Mouse (Mus musculus) intestine, embryonic 16.5 days (tissue): ENCODE measurements around the gene Limch1. TPM values are rescaled to one million over a fixed set of nuclear protein-coding genes. Genes with fewer than 3 reads are reported as not detected.

Experiments used
- ATAC-seq: fragments of 200-750 bp; cut with Nextera tagmentation; 2 replicates; pipeline ENCODE4 v1.8.0; 2017; ENCODE audit warnings: moderate TSS enrichment, moderate library complexity
- H3K27ac ChIP-seq: fragments of 300-500 bp; sonication (generic); 2 replicates; pipeline ENCODE4 v1.5.1; 2014; ENCODE audit warnings: mild to moderate bottlenecking, low read length
- H3K27me3 ChIP-seq: fragments of 300-500 bp; sonication (generic); replicated peaks from 2 replicates; pipeline ENCODE4 v1.6.1; 2014; ENCODE audit warnings: low read length, control low read depth, mixed read lengths; ENCODE audit not compliant: control insufficient read depth, insufficient read depth
- H3K36me3 ChIP-seq: fragments of 300-500 bp; sonication (generic); 2 replicates; pipeline ENCODE4 v1.6.1; 2014; ENCODE audit warnings: low read length, control low read depth; ENCODE audit not compliant: control insufficient read depth, insufficient read depth
- H3K4me1 ChIP-seq: fragments of 300-500 bp; sonication (generic); 2 replicates; pipeline ENCODE4 v1.6.1; 2014; ENCODE audit warnings: low read length, control low read depth, mixed read lengths; ENCODE audit not compliant: control insufficient read depth, insufficient read depth
- H3K4me2 ChIP-seq: fragments of 300-500 bp; sonication (generic); 2 replicates; pipeline ENCODE4 v1.6.1; 2014; ENCODE audit warnings: low read depth, low read length, control low read depth
- H3K4me3 ChIP-seq: fragments of 300-500 bp; sonication (generic); 2 replicates; pipeline ENCODE4 v1.5.1; 2014; ENCODE audit warnings: mild to moderate bottlenecking, low read length
- H3K9ac ChIP-seq: fragments of 300-500 bp; sonication (generic); 2 replicates; pipeline ENCODE4 v1.6.1; 2014; ENCODE audit warnings: low read depth, low read length
- H3K9me3 ChIP-seq: fragments of 300-500 bp; sonication (generic); 2 replicates; pipeline ENCODE4 v1.6.1; 2016; ENCODE audit warnings: low read length, control low read depth; ENCODE audit not compliant: control insufficient read depth
- WGBS: fragments of 180-500 bp; shearing (Covaris S2); extraction: QIAGEN DNeasy Blood & Tissue Kit; methylation state at CpG from one replicate; pipeline ENCODE4 v1.1.7; 2014; 5-methylcytosine and 5-hydroxymethylcytosine counted together
- polyA plus RNA-seq: library from polyadenylated mRNA; unstranded; fragments of >200 nt; fragmentation: Nextera tagmentation; extraction: Ambion mirVana; gene quantifications from 2 replicates; pipeline ENCODE4 v1.2.1, GENCODE M21; 2015

Gene Limch1
- polyA plus RNA-seq, 1 experiment from 2014 or later: 8.5 TPM

DNA sequence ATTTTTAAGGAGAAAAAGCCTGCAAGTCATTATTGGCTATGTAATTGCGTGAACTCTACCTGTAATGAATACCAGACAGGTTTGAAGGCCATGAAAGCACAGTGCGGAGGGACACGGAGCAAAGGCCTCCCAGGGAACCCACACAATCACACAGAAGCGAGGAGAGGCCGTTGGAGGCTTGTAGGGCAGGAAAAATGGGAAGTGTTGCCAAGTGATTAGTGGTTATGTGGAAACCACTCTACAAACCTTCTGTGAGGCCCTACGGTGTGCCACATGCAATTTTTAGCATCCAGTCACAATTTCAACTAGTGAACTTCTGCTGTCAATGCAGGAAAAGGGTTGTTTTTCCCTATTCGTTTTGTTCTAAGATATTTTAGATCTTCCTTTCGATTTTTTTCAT, 212.5 kb downstream of the Limch1 start:
- 89% methylated on average over 8 of the region's 8 CpGs for WGBS
- Histone ChIP-seq H3K4me3 (no peak overlapping the region), H3K27me3 (no peaks in the 10 kb centered on the region), H3K4me2 (no peak overlapping the region), H3K36me3 (no peaks in the 10 kb centered on the region), H3K27ac (no peak overlapping the region), H3K4me1 (no peaks in the 10 kb centered on the region), H3K9me3 (no peaks in the 10 kb centered on the region), H3K9ac (no peak overlapping the region)
- no peak for ATAC-seq

DNA sequence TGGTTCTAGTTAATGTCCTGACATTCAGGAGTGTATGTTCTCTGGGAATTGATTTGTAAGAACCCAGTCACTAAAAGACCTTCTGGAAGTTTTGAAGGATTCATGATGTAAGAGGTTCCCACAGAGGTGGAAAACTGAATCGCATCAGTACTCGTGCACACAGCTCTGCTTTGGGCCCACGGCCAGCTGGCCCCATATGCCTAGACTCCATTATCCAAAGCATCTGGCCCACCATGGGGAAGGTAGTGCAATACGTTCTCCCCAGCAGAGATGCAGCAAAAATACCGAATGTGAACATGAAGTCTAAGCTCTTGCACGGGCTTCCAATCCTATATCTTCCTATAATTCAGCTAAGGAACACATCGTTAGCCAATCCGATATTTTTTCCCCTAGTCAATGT, 214.3 kb downstream of the Limch1 start:
- Histone ChIP-seq H3K9me3 (no peaks in the 10 kb centered on the region), H3K36me3 (no peaks in the 10 kb centered on the region), H3K9ac (no peak overlapping the region), H3K4me3 (no peak overlapping the region), H3K4me2 (no peak overlapping the region), H3K4me1 (no peaks in the 10 kb centered on the region), H3K27ac (no peak overlapping the region), H3K27me3 (no peaks in the 10 kb centered on the region)
- 81% methylated on average over 8 of the region's 8 CpGs for WGBS
- ATAC-seq: no peak

- WGBS: 49% methylated on average over 6 of the region's 6 CpGs
- Histone ChIP-seq H3K36me3 (no peaks in the 10 kb centered on the region), H3K9ac (no peak overlapping the region), H3K27me3 (no peaks in the 10 kb centered on the region), H3K4me1 (peaks cover 5% of the 10 kb centered on the region; the same call in 1 of the 2 replicates), H3K4me3 (no peak overlapping the region), H3K9me3 (no peaks in the 10 kb centered on the region), H3K27ac (no peak overlapping the region), H3K4me2 (no peak overlapping the region)
- ATAC-seq: no peak
Measured at GRCm38 (mm10) chr5:66965442-66965841, 219.8 kb downstream of the Limch1 start.

- no peak for ATAC-seq
- no peaks in the 10 kb centered on the region for H3K27me3 ChIP-seq
- WGBS: 52% methylated on average over 2 of the region's 2 CpGs
Measured at GRCm38 (mm10) chr5:66967147-66967546, 221.5 kb downstream of the Limch1 start.

DNA sequence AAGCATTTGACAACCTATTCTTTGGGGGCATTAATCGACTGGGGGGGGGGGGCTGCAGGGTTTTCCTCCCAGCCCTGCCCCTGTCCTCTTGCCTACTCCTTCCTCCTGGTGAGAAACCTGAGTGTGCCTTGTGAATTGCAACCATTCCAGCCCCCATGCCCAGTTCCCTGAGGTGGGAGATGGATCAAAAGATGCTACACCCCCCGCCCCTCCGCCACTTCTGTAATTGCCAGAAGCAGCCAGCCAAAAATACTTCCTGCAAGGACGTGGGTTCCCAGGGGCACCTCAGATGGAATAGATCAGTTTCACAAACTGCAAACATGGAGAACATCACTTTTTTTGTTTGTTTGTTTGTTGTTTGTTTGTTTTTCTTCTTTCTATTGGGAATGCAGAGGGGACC, 222.0 kb downstream of the Limch1 start:
- no peaks in the 10 kb centered on the region for H3K9me3 ChIP-seq
- H3K36me3 ChIP-seq: no peaks in the 10 kb centered on the region
- WGBS: 57% methylated on average over 4 of the region's 4 CpGs
- no peak for ATAC-seq
- H3K27ac ChIP-seq: no peak overlapping the region
- no peak overlapping the region for H3K4me3 ChIP-seq
- peak overlapping the region; percentile 51 for H3K4me2 ChIP-seq
- H3K27me3 ChIP-seq: no peaks in the 10 kb centered on the region
- H3K9ac ChIP-seq: no peak overlapping the region
- peaks cover 5% of the 10 kb centered on the region; the same call in 1 of the 2 replicates for H3K4me1 ChIP-seq

More at GRCm38 (mm10) chr5:66967147-66967546, 221.5 kb downstream of the Limch1 start:
- Histone ChIP-seq H3K4me2 (no peak overlapping the region), H3K4me3 (no peak overlapping the region), H3K27ac (no peak overlapping the region), H3K9ac (no peak overlapping the region), H3K36me3 (no peaks in the 10 kb centered on the region), H3K4me1 (peaks cover 5% of the 10 kb centered on the region; the same call in 1 of the 2 replicates), H3K9me3 (no peaks in the 10 kb centered on the region)

DNA sequence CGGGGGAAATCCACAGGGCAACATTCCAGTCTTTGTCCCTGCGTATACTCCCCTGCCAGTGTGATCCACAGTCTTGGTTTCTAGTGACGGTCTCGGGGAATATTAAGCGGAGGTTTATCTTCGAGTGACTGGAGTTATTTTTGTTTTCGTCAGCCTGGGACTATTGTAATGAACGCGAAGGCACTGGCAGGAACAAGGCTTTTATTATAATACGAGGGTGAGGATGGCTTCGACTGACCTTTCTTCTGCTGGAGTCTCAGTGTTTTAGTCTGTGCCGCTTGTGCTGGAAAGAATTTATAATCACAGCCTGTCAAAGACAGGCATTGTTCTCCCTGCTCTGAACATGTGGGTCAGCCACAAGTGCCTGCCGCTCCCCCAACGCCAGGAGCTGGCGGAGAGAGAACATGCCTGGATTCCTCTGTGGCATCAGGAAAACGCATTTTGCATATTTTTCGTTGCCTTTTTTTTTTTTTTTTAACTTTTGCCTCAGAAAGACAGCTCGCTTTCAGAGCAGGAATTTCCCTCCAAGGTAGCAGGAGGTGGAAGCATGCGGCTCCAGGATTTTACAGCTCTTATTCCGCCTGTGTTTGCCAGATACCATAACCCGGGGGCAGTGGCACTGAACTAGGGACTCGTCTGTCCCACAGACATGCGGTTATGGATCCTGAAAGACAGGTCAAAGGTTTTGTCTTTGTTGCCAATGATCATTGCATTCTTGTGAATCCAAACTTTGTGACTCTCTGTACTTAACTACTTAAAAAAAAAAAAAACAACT, 222.6 kb downstream of the Limch1 start:
- peaks cover 5% of the 10 kb centered on the region; the same call in 1 of the 2 replicates for H3K4me1 ChIP-seq
- peak; percentile 64 for ATAC-seq
- H3K36me3 ChIP-seq: no peaks in the 10 kb centered on the region
- no peaks in the 10 kb centered on the region for H3K27me3 ChIP-seq
- H3K4me3 ChIP-seq: peak overlapping the region; percentile 25
- H3K9ac ChIP-seq: no peak overlapping the region
- no peaks in the 10 kb centered on the region for H3K9me3 ChIP-seq
- peak overlapping the region; percentile 51 for H3K4me2 ChIP-seq
- H3K27ac ChIP-seq: no peak overlapping the region
- WGBS: 9% methylated on average over 23 of the region's 23 CpGs

- no peak overlapping the region for H3K9ac ChIP-seq
- no peaks in the 10 kb centered on the region for H3K27me3 ChIP-seq
- H3K36me3 ChIP-seq: no peaks in the 10 kb centered on the region
- peaks cover 5% of the 10 kb centered on the region; the same call in 1 of the 2 replicates for H3K4me1 ChIP-seq
- ATAC-seq: no peak
- WGBS: 66% methylated on average over 19 of the region's 19 CpGs
- H3K4me2 ChIP-seq: no peak overlapping the region
- no peak overlapping the region for H3K4me3 ChIP-seq
- H3K27ac ChIP-seq: no peak overlapping the region
- no peaks in the 10 kb centered on the region for H3K9me3 ChIP-seq
Measured at GRCm38 (mm10) chr5:66968925-66969711, 223.5 kb downstream of the Limch1 start.

- no peak for ATAC-seq
- no peaks in the 10 kb centered on the region for H3K27me3 ChIP-seq
- H3K4me2 ChIP-seq: no peak overlapping the region
- no peaks in the 10 kb centered on the region for H3K36me3 ChIP-seq
- H3K9me3 ChIP-seq: no peaks in the 10 kb centered on the region
- H3K9ac ChIP-seq: no peak overlapping the region
- no peak overlapping the region for H3K4me3 ChIP-seq
- no peak overlapping the region for H3K27ac ChIP-seq
- H3K4me1 ChIP-seq: no peaks in the 10 kb centered on the region
- WGBS: 91% methylated on average over 8 of the region's 8 CpGs
Measured at GRCm38 (mm10) chr5:66975621-66976020, 230.0 kb downstream of the Limch1 start.

GRCm38 (mm10) chr5:66979332-66980218, 233.9 kb downstream of the Limch1 start:
- H3K4me3 ChIP-seq: no peak overlapping the region
- no peaks in the 10 kb centered on the region for H3K4me1 ChIP-seq
- WGBS: 62% methylated on average over 19 of the region's 19 CpGs
- H3K27me3 ChIP-seq: no peaks in the 10 kb centered on the region
- H3K9me3 ChIP-seq: no peaks in the 10 kb centered on the region
- no peaks in the 10 kb centered on the region for H3K36me3 ChIP-seq
- H3K4me2 ChIP-seq: no peak overlapping the region
- H3K9ac ChIP-seq: no peak overlapping the region
- ATAC-seq: no peak
- H3K27ac ChIP-seq: no peak overlapping the region
